Mouse (Mus musculus) bone marrow, adult 2 months (tissue): ENCODE measurements at regions not wholly inside any gene's neighbourhood (a gene's known extent, or its start where the extent isn't known, plus 50 kb on each side); places are given as distances from the start of the nearest gene placed in this dataset.

Experiments
- CTCF ChIP-seq: fragments of 200-500 bp; IDR thresholded peaks from 2 replicates; pipeline ENCODE4 v1.5.1; 2011; ENCODE audit warnings: low read length, control low read depth; ENCODE audit not compliant: control insufficient read depth, insufficient read depth
- POLR2A ChIP-seq: fragments of 200-500 bp; IDR thresholded peaks from 2 replicates; pipeline ENCODE4 v1.6.1; 2011; ENCODE audit warnings: low read depth, mild to moderate bottlenecking, control low read depth, low read length, borderline replicate concordance; ENCODE audit not compliant: control insufficient read depth

DNA sequence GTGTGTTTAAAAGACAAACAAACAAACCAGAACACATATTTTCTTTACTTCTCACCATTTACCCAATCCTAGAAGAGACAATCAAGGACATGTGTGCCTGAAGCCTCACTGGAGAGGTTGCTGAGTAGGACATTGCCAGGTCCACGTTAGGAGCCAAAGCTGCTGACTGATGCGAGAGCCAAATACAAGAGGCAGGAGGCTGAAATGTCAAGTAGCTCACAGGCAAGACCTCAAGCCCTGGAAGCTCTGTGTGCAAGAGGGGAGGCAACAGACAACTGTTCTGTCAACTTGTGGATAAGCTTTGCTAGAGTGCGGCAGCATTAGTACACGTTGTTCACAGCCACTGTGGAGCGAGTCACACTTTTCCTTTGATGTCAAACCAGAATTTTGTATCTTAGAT lies 63.6 kb upstream of the Gm45716 start:
- TF ChIP-seq CTCF (no peak), POLR2A (no peak)
